Mouse (Mus musculus) midbrain, postnatal 0 days (tissue): ENCODE measurements around the gene Olfr1495. TPM values are rescaled to one million over a fixed set of nuclear protein-coding genes. Genes with fewer than 3 reads are reported as not detected.
"Not testable (repeated sequence)": the region's sequence is repeated elsewhere in the genome, so short reads cannot be mapped to it uniquely, and the experiment has no call there.

Source experiments
- ATAC-seq: fragments of 200-750 bp; cut with Nextera tagmentation; 2 replicates; pipeline ENCODE4 v1.8.0; 2017; ENCODE audit warnings: moderate number of reproducible peaks, mild to moderate bottlenecking, moderate TSS enrichment, moderate library complexity; ENCODE audit not compliant: low FRiP score
- DNase-seq: peaks from one replicate; pipeline ENCODE4 v3.0.0-alpha.2; 2015; ENCODE audit warnings: low spot score
- H3K27ac ChIP-seq: fragments of 300-500 bp; sonication (generic); 2 replicates; pipeline ENCODE4 v1.5.1; 2014; ENCODE audit warnings: low read depth, mild to moderate bottlenecking, low read length, mixed read lengths
- H3K27me3 ChIP-seq: fragments of 300-500 bp; sonication (generic); 2 replicates; pipeline ENCODE4 v1.6.1; 2014; ENCODE audit warnings: low read length, control low read depth, mixed read lengths; ENCODE audit not compliant: insufficient read depth
- H3K36me3 ChIP-seq: fragments of 300-500 bp; sonication (generic); 2 replicates; pipeline ENCODE4 v1.6.1; 2014; ENCODE audit warnings: low read length, control low read depth, mixed read lengths; ENCODE audit not compliant: insufficient read depth
- H3K4me1 ChIP-seq: fragments of 300-500 bp; sonication (generic); 2 replicates; pipeline ENCODE4 v1.6.1; 2014; ENCODE audit warnings: mild to moderate bottlenecking, control low read depth, antibody characterized with exemption, low read length, mixed read lengths; ENCODE audit not compliant: insufficient read depth
- H3K4me2 ChIP-seq: fragments of 300-500 bp; sonication (generic); 2 replicates; pipeline ENCODE4 v1.6.1; 2014; ENCODE audit warnings: low read depth, mild to moderate bottlenecking, low read length, mixed read lengths; ENCODE audit not compliant: poor library complexity, severe bottlenecking
- H3K4me3 ChIP-seq: fragments of 300-500 bp; sonication (generic); 2 replicates; pipeline ENCODE4 v1.5.1; 2014; ENCODE audit warnings: low read depth, mild to moderate bottlenecking, low read length, moderate library complexity
- H3K9ac ChIP-seq: fragments of 300-500 bp; sonication (generic); replicated peaks from 2 replicates; pipeline ENCODE4 v1.6.1; 2014; ENCODE audit warnings: mild to moderate bottlenecking, low read length, moderate library complexity, mixed read lengths; ENCODE audit not compliant: poor library complexity, severe bottlenecking
- H3K9me3 ChIP-seq: fragments of 300-500 bp; sonication (generic); 2 replicates; pipeline ENCODE4 v1.6.1; 2016; ENCODE audit warnings: low read length, control low read depth
- CTCF ChIP-seq: IDR thresholded peaks from 2 replicates; pipeline ENCODE4 v1.5.1; 2016; ENCODE audit warnings: antibody characterized with exemption, mild to moderate bottlenecking
- WGBS: fragments of 180-500 bp; shearing (Covaris S2); extraction: QIAGEN DNeasy Blood & Tissue Kit; methylation state at CpG from one replicate; pipeline ENCODE4 v1.1.7; 2014; 5-methylcytosine and 5-hydroxymethylcytosine counted together
- polyA plus RNA-seq: library from polyadenylated mRNA; unstranded; fragments of >200 nt; fragmentation: Nextera tagmentation; extraction: Ambion mirVana; gene quantifications from 2 replicates; pipeline ENCODE4 v1.2.1, GENCODE M21; 2015
- total RNA-seq: library from RNA; depleted of rRNA; stranded (reverse); fragments of >200 nt; gene quantifications from 2 replicates; pipeline ENCODE4 v1.2.3, GENCODE M21; 2014; rRNA removed

Gene Olfr1495
- total and polyA plus RNA-seq, 2 experiments from 2014 or later: not detected

DNA sequence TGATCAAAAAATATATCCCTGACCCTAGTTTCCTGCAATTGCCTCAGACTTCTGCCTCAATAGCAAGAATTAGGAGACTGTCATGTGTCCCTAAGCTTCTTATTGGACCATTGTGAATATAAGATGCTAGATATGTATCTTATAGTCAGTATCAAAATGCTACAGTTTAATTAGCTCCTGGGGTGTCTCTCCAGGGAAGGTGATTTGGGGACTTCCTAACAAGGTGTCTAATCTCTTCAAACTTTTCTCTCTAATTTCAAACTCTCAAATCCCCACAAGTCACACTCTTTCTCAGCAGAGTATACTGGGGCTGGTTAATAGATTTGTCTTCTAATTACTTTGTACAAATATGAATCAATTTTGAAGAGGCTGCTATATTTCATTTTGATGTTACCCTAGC, 33.7 kb downstream of the Olfr1495 start, which contains the start of gene Olfr1497:
Olfr1497 (minus strand) TSS at position 101 of the 400 bp plus-strand sequence.
- Histone ChIP-seq H3K4me2 (no peak within 1 kb of the TSS), H3K27me3 (no peaks in the 10 kb centered on the region), H3K27ac (no peak within 1 kb of the TSS), H3K36me3 (no peaks in the 10 kb centered on the region), H3K9ac (no peak within 1 kb of the TSS), H3K4me3 (no peak within 1 kb of the TSS), H3K9me3 (no peaks in the 10 kb centered on the region), H3K4me1 (no peaks in the 10 kb centered on the region)
- DNase-seq: no peak
- no peak for TF ChIP-seq CTCF
- ATAC-seq: no peak

- WGBS: 67% methylated on average over 1 of the region's 1 CpGs
- H3K27ac ChIP-seq, H3K27me3 ChIP-seq, H3K9ac ChIP-seq, H3K36me3 ChIP-seq, DNase-seq, H3K4me2 ChIP-seq, H3K9me3 ChIP-seq, H3K4me1 ChIP-seq, H3K4me3 ChIP-seq, ATAC-seq: not testable (repeated sequence)
Measured at GRCm38 (mm10) chr19:13805486-13805885, 41.1 kb downstream of the Olfr1495 start.

GRCm38 (mm10) chr19:13812823-13813222, 48.4 kb downstream of the Olfr1495 start:
- no peaks in the 10 kb centered on the region for H3K36me3 ChIP-seq
- no peak for TF ChIP-seq CTCF
- no peak overlapping the region for H3K4me2 ChIP-seq
- H3K4me3 ChIP-seq: no peak overlapping the region
- ATAC-seq (no peak), DNase-seq (no peak)
- 65% methylated on average over 2 of the region's 2 CpGs for WGBS
- H3K27ac ChIP-seq: no peak overlapping the region
- H3K27me3 ChIP-seq: no peaks in the 10 kb centered on the region
- no peaks in the 10 kb centered on the region for H3K9me3 ChIP-seq
- H3K4me1 ChIP-seq: no peaks in the 10 kb centered on the region
- H3K9ac ChIP-seq: no peak overlapping the region

DNA sequence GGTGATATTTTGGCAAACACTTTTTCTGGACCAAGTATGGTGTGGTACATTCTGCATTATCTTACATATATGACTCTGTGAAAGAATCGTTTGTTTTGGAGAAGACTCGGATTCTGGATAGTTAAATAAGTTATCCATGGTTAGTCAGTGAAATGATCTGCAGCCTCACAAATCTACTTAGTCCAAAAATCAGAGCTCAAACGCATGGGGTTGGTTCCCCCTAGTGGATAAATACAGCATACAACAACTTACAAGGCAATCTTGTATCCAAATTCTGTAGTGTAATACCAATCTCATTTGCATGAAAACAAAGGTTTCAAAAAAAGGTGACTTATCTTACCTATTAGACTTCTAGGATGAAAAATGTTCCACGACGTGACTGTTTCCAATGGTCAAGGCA, 54.4 kb downstream of the Olfr1495 start:
- no peak overlapping the region for H3K27ac ChIP-seq
- no peak overlapping the region for H3K4me3 ChIP-seq
- H3K9ac ChIP-seq: no peak overlapping the region
- H3K36me3 ChIP-seq: no peaks in the 10 kb centered on the region
- TF ChIP-seq CTCF: peak; percentile 79
- no peaks in the 10 kb centered on the region for H3K27me3 ChIP-seq
- peak; percentile 58; the same call in 1 of the 2 replicates for ATAC-seq
- H3K4me2 ChIP-seq: no peak overlapping the region
- WGBS: 36% methylated on average over 5 of the region's 5 CpGs
- no peaks in the 10 kb centered on the region for H3K9me3 ChIP-seq
- H3K4me1 ChIP-seq: no peaks in the 10 kb centered on the region
- peak; percentile 64 for DNase-seq

DNA sequence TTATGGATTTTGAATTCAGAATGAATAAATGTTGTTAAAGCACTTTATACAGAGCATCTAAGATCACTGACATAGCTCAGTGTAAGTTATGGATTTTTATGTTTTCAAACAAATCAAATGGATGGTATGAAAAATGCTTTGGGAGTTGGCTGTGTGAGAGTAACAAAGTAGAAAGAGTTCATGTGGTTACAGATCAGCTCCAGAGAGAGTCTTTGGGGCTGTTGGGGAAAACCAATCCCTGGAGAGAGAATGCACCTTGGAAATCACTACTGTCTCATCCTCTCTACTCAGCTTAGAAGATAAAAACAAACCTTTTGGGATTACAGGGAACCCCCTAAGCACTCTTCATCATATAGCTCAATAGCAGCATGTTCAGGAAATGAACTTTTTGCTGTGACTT, 54.9 kb downstream of the Olfr1495 start, which contains the start of gene Olfr1499:
Olfr1499 (minus strand) TSS at position 101 of the 400 bp plus-strand sequence.
- no peak for TF ChIP-seq CTCF
- Histone ChIP-seq H3K4me1 (no peaks in the 10 kb centered on the region), H3K9ac (no peak within 1 kb of the TSS), H3K36me3 (no peaks in the 10 kb centered on the region), H3K27ac (no peak within 1 kb of the TSS), H3K4me2 (no peak within 1 kb of the TSS), H3K9me3 (no peaks in the 10 kb centered on the region), H3K4me3 (no peak within 1 kb of the TSS), H3K27me3 (no peaks in the 10 kb centered on the region)
- ATAC-seq (no peak), DNase-seq (no peak)

Other genes starting within 250 kb of the Olfr1495 start
- not detected in 2 replicates for gene Olfr1480, start 236.7 kb upstream of the Olfr1495 start, total RNA-seq
- gene Olfr1480, start 236.7 kb upstream of the Olfr1495 start, polyA plus RNA-seq: not detected in 2 replicates
- gene Olfr1484, start 181.1 kb upstream of the Olfr1495 start, total RNA-seq: not detected in 2 replicates
- gene Olfr1484, start 181.1 kb upstream of the Olfr1495 start, polyA plus RNA-seq: not detected in 2 replicates
- gene Olfr1487, start 147.2 kb upstream of the Olfr1495 start, total RNA-seq: not detected in 2 replicates
- gene Olfr1487, start 147.2 kb upstream of the Olfr1495 start, polyA plus RNA-seq: not detected in 2 replicates
- not detected in 2 replicates for gene Olfr1489, start 133.0 kb upstream of the Olfr1495 start, total RNA-seq
- not detected in 2 replicates for gene Olfr1489, start 133.0 kb upstream of the Olfr1495 start, polyA plus RNA-seq
- gene Olfr1490, start 113.5 kb upstream of the Olfr1495 start, total RNA-seq: not detected in 2 replicates
- gene Olfr1490, start 113.5 kb upstream of the Olfr1495 start, polyA plus RNA-seq: not detected in 2 replicates
- gene Olfr1491, start 67.3 kb upstream of the Olfr1495 start, total RNA-seq: not detected in 2 replicates
- gene Olfr1491, start 67.3 kb upstream of the Olfr1495 start, polyA plus RNA-seq: not detected in 2 replicates
- gene Olfr1493-ps1, start 41.3 kb upstream of the Olfr1495 start, total RNA-seq: not detected in 2 replicates
- not detected in 2 replicates for gene Olfr1493-ps1, start 41.3 kb upstream of the Olfr1495 start, polyA plus RNA-seq
- not detected in 2 replicates for gene Olfr1494, start 24.9 kb upstream of the Olfr1495 start, total RNA-seq
- gene Olfr1494, start 24.9 kb upstream of the Olfr1495 start, polyA plus RNA-seq: not detected in 2 replicates
- gene Olfr1496, start 13.3 kb downstream of the Olfr1495 start, total RNA-seq: not detected in 2 replicates
- gene Olfr1496, start 13.3 kb downstream of the Olfr1495 start, polyA plus RNA-seq: not detected in 2 replicates
- not detected in 2 replicates for gene Olfr1497, start 33.6 kb downstream of the Olfr1495 start, total RNA-seq
- not detected in 2 replicates for gene Olfr1497, start 33.6 kb downstream of the Olfr1495 start, polyA plus RNA-seq
- not detected in 2 replicates for gene Olfr1499, start 54.8 kb downstream of the Olfr1495 start, total RNA-seq
- not detected in 2 replicates for gene Olfr1499, start 54.8 kb downstream of the Olfr1495 start, polyA plus RNA-seq
- not detected in 2 replicates for gene Olfr1500, start 65.9 kb downstream of the Olfr1495 start, total RNA-seq
- not detected in 2 replicates for gene Olfr1500, start 65.9 kb downstream of the Olfr1495 start, polyA plus RNA-seq
- gene Olfr1501, start 86.1 kb downstream of the Olfr1495 start, total RNA-seq: 0.44 TPM in 1 of 2 replicates, not detected in the other
- not detected in 2 replicates for gene Olfr1501, start 86.1 kb downstream of the Olfr1495 start, polyA plus RNA-seq
- not detected in 2 replicates for gene Olfr1502, start 97.2 kb downstream of the Olfr1495 start, total RNA-seq
- not detected in 2 replicates for gene Olfr1502, start 97.2 kb downstream of the Olfr1495 start, polyA plus RNA-seq
- gene Olfr1504, start 133.3 kb downstream of the Olfr1495 start, total RNA-seq: not detected in 2 replicates
- not detected in 2 replicates for gene Olfr1504, start 133.3 kb downstream of the Olfr1495 start, polyA plus RNA-seq
- not detected in 2 replicates for gene Olfr1505, start 148.9 kb downstream of the Olfr1495 start, total RNA-seq
- gene Olfr1505, start 148.9 kb downstream of the Olfr1495 start, polyA plus RNA-seq: not detected in 2 replicates